Mouse (Mus musculus): ENCODE data around the gene Gcn1l1. TPM values are rescaled to one million over a fixed set of nuclear protein-coding genes. Genes with fewer than 3 reads are reported as not detected.

Gene Gcn1l1
- polyA plus RNA-seq, 1 experiment = 48.3 TPM

GRCm38 (mm10) chr5:115631505-115632357, 66.7 kb downstream of the Gcn1l1 start, which contains the start of gene Rab35:
TSS of gene Rab35 (plus strand) at chr5:115631908.
- Histone ChIP-seq H3K4me3 (ENCODE audit: extremely low read depth, insufficient read depth, insufficient read length) (peak within 1 kb of the TSS; percentile 88), H3K36me3 (ENCODE audit: control insufficient read depth, insufficient read depth, low read length) (no peaks in the 10 kb centered on the region), H3K4me1 (ENCODE audit: control insufficient read depth, insufficient read depth, insufficient read length) (peaks cover 30% of the 10 kb centered on the region), H3K27me3 (ENCODE audit: control insufficient read depth, insufficient read depth, low read length) (no peaks in the 10 kb centered on the region), H3K27ac (ENCODE audit: insufficient read depth, low read length) (peak within 1 kb of the TSS; percentile 86)
- TF ChIP-seq CTCF (IDR thresholded peaks at IDR 0.05; ENCODE audit: extremely low read depth, insufficient read depth, insufficient read length, insufficient replicate concordance) (no peak), POLR2A (IDR thresholded peaks at IDR 0.05; ENCODE audit: low read depth, low read length) (peak; percentile 81)
- DNase-seq (ENCODE audit: low read depth in 1 of 2, low spot score in 2 of 2) = peak; percentile 67 to 93
- WGBS = under 1% methylated on average over 66 of the region's 125 CpGs

DNA sequence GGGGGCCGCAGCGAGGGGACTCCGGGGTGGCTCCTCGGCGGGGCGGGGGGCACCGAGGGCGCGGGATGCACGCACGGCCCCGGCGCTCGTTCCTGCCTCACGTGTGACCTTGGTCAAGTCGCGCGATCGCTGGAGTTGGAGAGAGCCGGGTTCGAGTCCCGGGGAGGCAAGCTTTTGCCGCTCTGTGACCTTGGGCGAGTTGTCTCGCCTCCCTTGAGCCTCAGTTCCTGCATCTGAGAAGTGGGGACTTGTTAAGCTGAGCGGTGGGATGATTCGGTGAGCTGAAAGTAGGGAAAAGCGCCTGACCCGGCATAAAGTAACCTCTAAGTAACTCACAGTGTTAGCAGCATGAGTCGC, 67.3 kb downstream of the Gcn1l1 start:
- peak in 1 of 2 experiments; percentile 30 for DNase-seq (ENCODE audit: low read depth in 1 of 2, low spot score in 2 of 2)
- TF ChIP-seq CTCF (IDR thresholded peaks at IDR 0.05; ENCODE audit: extremely low read depth, insufficient read depth, insufficient read length, insufficient replicate concordance) = no peak
- no peak for TF ChIP-seq POLR2A (IDR thresholded peaks at IDR 0.05; ENCODE audit: low read depth, low read length)
- peaks cover 30% of the 10 kb centered on the region for H3K4me1 ChIP-seq (ENCODE audit: control insufficient read depth, insufficient read depth, insufficient read length)
- peak overlapping the region; percentile 28; the same call in 1 of the 2 replicates for H3K27ac ChIP-seq (ENCODE audit: insufficient read depth, low read length)
- 2% methylated on average over 25 of the region's 30 CpGs for WGBS
- H3K36me3 ChIP-seq (ENCODE audit: control insufficient read depth, insufficient read depth, low read length) = no peaks in the 10 kb centered on the region
- H3K27me3 ChIP-seq (ENCODE audit: control insufficient read depth, insufficient read depth, low read length) = no peaks in the 10 kb centered on the region
- H3K4me3 ChIP-seq (ENCODE audit: extremely low read depth, insufficient read depth, insufficient read length) = peak overlapping the region; percentile 88

DNA sequence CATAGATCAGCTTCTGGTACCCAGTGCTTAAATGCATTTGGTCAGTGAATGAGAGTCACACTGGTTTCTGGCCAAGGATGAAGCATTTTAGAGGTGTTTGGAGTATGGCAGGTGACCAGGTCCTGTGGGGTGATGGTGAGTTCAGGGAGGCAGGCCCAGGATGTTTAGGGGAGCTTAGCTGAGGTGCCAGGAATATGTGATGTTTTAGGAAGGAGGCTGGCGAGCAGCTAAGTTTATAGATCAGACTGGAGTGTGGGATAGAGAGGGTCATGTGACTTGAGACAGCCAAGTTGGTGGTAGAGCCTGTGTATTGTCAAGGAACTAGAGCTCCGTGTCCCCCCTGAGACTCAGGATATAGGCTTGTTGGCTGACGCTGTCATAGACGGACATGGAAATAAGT, 68.0 kb downstream of the Gcn1l1 start:
- H3K27ac ChIP-seq (ENCODE audit: insufficient read depth, low read length) = no peak overlapping the region
- H3K4me3 ChIP-seq (ENCODE audit: extremely low read depth, insufficient read depth, insufficient read length) = peak overlapping the region; percentile 88
- peaks cover 30% of the 10 kb centered on the region for H3K4me1 ChIP-seq (ENCODE audit: control insufficient read depth, insufficient read depth, insufficient read length)
- WGBS = 79% methylated on average over 4 of the region's 4 CpGs
- DNase-seq (ENCODE audit: low read depth in 1 of 2, low spot score in 2 of 2) = no peak
- no peaks in the 10 kb centered on the region for H3K27me3 ChIP-seq (ENCODE audit: control insufficient read depth, insufficient read depth, low read length)
- no peak for TF ChIP-seq POLR2A (IDR thresholded peaks at IDR 0.05; ENCODE audit: low read depth, low read length)
- TF ChIP-seq CTCF (IDR thresholded peaks at IDR 0.05; ENCODE audit: extremely low read depth, insufficient read depth, insufficient read length, insufficient replicate concordance) = no peak
- no peaks in the 10 kb centered on the region for H3K36me3 ChIP-seq (ENCODE audit: control insufficient read depth, insufficient read depth, low read length)

- H3K27me3 ChIP-seq (ENCODE audit: control insufficient read depth, insufficient read depth, low read length) = no peaks in the 10 kb centered on the region
- TF ChIP-seq CTCF (IDR thresholded peaks at IDR 0.05; ENCODE audit: extremely low read depth, insufficient read depth, insufficient read length, insufficient replicate concordance) (no peak), POLR2A (IDR thresholded peaks at IDR 0.05; ENCODE audit: low read depth, low read length) (no peak)
- no peak for DNase-seq (ENCODE audit: low read depth in 1 of 2, low spot score in 2 of 2)
- H3K36me3 ChIP-seq (ENCODE audit: control insufficient read depth, insufficient read depth, low read length) = peaks cover 2% of the 10 kb centered on the region
- peaks cover 26% of the 10 kb centered on the region; the same call in 1 of the 2 replicates for H3K4me1 ChIP-seq (ENCODE audit: control insufficient read depth, insufficient read depth, insufficient read length)
- no peak overlapping the region for H3K4me3 ChIP-seq (ENCODE audit: extremely low read depth, insufficient read depth, insufficient read length)
- WGBS = 83% methylated on average over 8 of the region's 8 CpGs
- no peak overlapping the region for H3K27ac ChIP-seq (ENCODE audit: insufficient read depth, low read length)
These were observed 69.0 kb downstream of the Gcn1l1 start for GRCm38 (mm10) chr5:115634046-115634445.

- peaks cover 12% of the 10 kb centered on the region for H3K36me3 ChIP-seq (ENCODE audit: control insufficient read depth, insufficient read depth, low read length)
- H3K27ac ChIP-seq (ENCODE audit: insufficient read depth, low read length) = peak overlapping the region; percentile 39
- peak in 1 of 2 experiments; percentile 71 for DNase-seq (ENCODE audit: low read depth in 1 of 2, low spot score in 2 of 2)
- 4% methylated on average over 6 of the region's 6 CpGs for WGBS
- no peaks in the 10 kb centered on the region for H3K27me3 ChIP-seq (ENCODE audit: control insufficient read depth, insufficient read depth, low read length)
- H3K4me3 ChIP-seq (ENCODE audit: extremely low read depth, insufficient read depth, insufficient read length) = no peak overlapping the region
- peaks cover 26% of the 10 kb centered on the region; the same call in 1 of the 2 replicates for H3K4me1 ChIP-seq (ENCODE audit: control insufficient read depth, insufficient read depth, insufficient read length)
- TF ChIP-seq CTCF (IDR thresholded peaks at IDR 0.05; ENCODE audit: extremely low read depth, insufficient read depth, insufficient read length, insufficient replicate concordance) (no peak), POLR2A (IDR thresholded peaks at IDR 0.05; ENCODE audit: low read depth, low read length) (no peak)
These were observed 70.5 kb downstream of the Gcn1l1 start for GRCm38 (mm10) chr5:115635536-115635935.

- H3K27me3 ChIP-seq (ENCODE audit: control insufficient read depth, insufficient read depth, low read length) = no peaks in the 10 kb centered on the region
- TF ChIP-seq POLR2A (IDR thresholded peaks at IDR 0.05; ENCODE audit: low read depth, low read length) (no peak), CTCF (IDR thresholded peaks at IDR 0.05; ENCODE audit: extremely low read depth, insufficient read depth, insufficient read length, insufficient replicate concordance) (peak; percentile 15; the same call in 1 of the 2 replicates)
- no peak overlapping the region for H3K4me3 ChIP-seq (ENCODE audit: extremely low read depth, insufficient read depth, insufficient read length)
- no peak for DNase-seq (ENCODE audit: low read depth in 1 of 2, low spot score in 2 of 2)
- H3K4me1 ChIP-seq (ENCODE audit: control insufficient read depth, insufficient read depth, insufficient read length) = no peaks in the 10 kb centered on the region
- 92% methylated on average over 9 of the region's 9 CpGs for WGBS
- H3K27ac ChIP-seq (ENCODE audit: insufficient read depth, low read length) = no peak overlapping the region
- peaks cover 56% of the 10 kb centered on the region for H3K36me3 ChIP-seq (ENCODE audit: control insufficient read depth, insufficient read depth, low read length)
These were observed 79.1 kb downstream of the Gcn1l1 start for GRCm38 (mm10) chr5:115644192-115644591.

DNA sequence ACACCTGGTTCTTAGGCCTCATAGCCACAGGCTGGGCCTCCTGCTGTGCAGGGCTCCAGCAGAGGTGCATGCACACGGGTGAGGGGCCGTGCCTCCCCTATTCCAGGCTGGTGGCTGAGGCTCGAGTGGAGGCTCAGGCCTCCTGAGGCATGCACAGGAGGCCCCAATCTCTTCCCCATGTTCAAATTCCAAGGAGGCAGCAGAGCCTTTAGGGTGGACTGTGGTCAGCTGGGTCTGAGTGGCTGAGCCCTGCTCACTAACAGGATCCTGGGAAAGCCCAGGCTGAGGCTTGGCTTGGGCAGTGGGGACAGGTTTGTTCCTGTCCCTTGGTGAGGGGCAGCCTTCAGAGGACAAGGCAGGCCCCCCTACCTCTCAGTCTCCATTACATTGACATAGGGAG, 83.8 kb downstream of the Gcn1l1 start:
- Histone ChIP-seq H3K4me3 (ENCODE audit: extremely low read depth, insufficient read depth, insufficient read length) (no peak overlapping the region), H3K27ac (ENCODE audit: insufficient read depth, low read length) (no peak overlapping the region), H3K4me1 (ENCODE audit: control insufficient read depth, insufficient read depth, insufficient read length) (peaks cover 4% of the 10 kb centered on the region; the same call in 1 of the 2 replicates), H3K36me3 (ENCODE audit: control insufficient read depth, insufficient read depth, low read length) (peaks cover 26% of the 10 kb centered on the region), H3K27me3 (ENCODE audit: control insufficient read depth, insufficient read depth, low read length) (no peaks in the 10 kb centered on the region)
- TF ChIP-seq POLR2A (IDR thresholded peaks at IDR 0.05; ENCODE audit: low read depth, low read length) = no peak
- no peak for TF ChIP-seq CTCF (IDR thresholded peaks at IDR 0.05; ENCODE audit: extremely low read depth, insufficient read depth, insufficient read length, insufficient replicate concordance)
- 95% methylated on average over 3 of the region's 3 CpGs for WGBS
- DNase-seq (ENCODE audit: low read depth in 1 of 2, low spot score in 2 of 2) = no peak
